Mouse (Mus musculus) gastrocnemius, postnatal 10 days (tissue): ENCODE measurements at regions not wholly inside any gene's neighbourhood (a gene's known extent, or its start where the extent isn't known, plus 50 kb on each side); places are given as distances from the start of the nearest gene placed in this dataset.

Experiments used
- DNase-seq: peaks from one replicate; pipeline ENCODE4 v3.0.0; 2021; ENCODE audit warnings: mixed read lengths

- DNase-seq = no peak
These were observed 104.1 kb downstream of the Uchl5 start for GRCm38 (mm10) chr1:143881192-143881591.

DNA sequence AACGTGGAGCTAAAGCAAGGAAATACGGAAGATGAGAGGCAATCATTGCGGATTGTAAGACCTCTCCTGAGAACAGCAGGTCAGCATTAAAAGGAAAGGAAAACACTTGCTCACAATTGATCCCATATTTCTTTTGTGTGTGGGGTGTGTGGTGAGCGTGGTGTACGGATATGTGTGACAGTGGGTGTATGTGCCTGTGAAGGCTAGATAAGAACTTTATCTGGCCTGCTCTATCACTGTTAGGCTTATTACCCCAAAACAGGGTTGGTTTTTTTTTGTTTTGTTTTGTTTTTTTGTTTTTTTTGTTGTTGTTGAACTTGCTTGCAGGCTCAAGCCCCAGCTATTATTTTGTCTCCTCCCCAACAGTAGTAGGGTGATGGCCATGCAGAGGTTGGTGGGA lies 102.5 kb downstream of the Uchl5 start:
- no peak for DNase-seq

DNA sequence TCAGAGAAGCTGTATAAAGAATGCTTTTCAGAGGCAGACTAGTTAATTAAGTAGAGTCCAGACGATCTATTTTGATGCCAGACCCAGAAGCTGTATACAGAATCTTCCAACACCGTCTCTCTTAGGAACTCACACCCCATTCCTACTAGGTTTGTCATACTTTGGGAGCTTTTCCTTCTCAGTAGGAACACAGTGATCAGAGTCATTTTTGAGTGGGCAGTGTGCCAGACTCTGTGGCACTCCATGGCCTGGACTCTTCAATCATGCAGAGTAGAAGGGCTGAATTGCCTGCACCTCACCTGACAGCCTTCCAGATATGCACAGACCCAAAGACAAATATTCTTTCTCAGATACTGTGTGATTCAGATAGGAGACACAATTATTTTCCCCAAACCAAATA lies 101.2 kb downstream of the Uchl5 start:
- DNase-seq = peak; percentile 15

DNA sequence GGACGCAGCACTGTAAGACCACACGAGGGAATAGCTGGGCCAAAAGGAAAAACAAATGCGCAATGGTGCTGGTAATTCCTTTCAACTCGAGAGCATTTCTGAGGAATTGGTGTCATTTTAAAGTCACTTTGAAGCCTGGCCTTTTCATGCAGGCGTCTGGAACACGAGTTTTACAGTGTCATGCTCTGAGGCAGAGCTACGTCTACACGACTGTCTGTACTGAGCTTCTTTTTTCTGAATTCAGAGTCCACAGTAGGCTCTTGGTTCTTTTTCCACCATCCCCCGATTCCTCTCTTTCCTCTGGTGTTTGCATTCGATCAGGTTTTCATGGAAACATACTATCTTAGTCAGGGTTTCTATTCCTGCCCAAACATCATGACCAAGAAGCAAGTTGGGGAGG lies 83.2 kb downstream of the Uchl5 start:
- no peak for DNase-seq

DNA sequence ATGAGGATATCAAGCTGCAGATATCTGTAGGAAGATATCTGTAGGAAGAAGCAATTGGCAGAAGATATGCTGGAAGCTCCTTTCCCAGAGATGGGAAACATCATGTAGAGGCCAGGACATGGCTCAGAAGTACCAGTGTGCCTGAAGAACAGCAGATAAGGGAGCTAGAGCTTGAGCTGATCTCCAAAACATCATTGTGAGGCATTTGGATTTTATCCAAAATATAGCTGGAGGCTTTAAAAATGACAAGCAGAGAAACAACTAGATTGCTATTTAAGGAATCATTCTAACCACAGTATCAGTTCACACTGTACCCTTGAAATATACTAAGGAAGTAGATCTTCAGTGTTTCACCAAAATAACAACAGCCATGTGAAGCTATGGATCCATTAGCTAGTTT lies 81.5 kb downstream of the Uchl5 start:
- DNase-seq = no peak
